Mouse (Mus musculus) cerebellum, adult (tissue): Measurements from ENCODE around the gene Itih4.

Experiments used
- ATAC-seq: cut with Nextera tagmentation; 2 replicates; pipeline ENCODE4 v1.9.2; 2017; ENCODE audit warnings: mild to moderate bottlenecking, moderate library complexity, mixed read lengths; ENCODE audit not compliant: insufficient number of reproducible peaks, low FRiP score, low TSS enrichment

Itih4 gene

DNA sequence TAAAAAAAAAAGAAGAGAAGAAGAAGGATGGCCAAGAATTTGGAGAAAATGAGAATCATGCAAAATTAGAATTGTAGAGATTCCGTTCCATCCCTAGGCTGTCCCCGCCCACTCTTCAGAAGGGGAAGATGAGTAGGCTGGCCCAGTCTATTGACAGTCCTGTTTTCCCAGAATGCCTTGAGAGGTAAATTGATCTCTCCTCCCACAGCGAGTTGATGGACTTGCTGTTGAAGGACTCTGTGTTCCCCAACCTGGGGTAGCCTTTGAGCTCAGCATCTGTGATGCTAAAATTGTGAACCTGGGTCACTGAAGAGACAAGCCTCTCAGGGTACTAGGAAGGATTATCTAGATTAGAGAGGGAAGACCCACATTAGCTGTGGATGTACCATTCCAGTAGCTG, 39.2 kb downstream of the Itih4 start:
- no peak for ATAC-seq

DNA sequence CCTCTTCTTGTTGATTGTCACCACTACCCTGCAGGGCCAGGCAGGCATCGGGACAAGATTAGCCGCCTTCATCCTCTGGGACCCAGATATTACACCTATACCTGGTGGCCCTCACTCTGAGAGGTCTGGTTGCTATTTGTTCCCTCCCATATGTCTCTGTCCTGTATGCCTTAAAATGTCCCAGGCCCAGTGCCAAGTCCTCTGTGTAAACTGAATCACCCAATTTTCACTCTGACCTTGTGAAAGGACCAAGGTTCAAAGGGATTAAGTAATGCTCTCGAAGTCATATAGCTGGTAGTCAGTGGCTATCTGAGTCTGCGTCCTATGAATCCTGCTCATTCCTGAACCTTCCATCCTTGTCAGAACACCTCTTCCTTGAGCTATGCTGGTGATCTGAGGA, 44.1 kb downstream of the Itih4 start:
- ATAC-seq, result no peak

DNA sequence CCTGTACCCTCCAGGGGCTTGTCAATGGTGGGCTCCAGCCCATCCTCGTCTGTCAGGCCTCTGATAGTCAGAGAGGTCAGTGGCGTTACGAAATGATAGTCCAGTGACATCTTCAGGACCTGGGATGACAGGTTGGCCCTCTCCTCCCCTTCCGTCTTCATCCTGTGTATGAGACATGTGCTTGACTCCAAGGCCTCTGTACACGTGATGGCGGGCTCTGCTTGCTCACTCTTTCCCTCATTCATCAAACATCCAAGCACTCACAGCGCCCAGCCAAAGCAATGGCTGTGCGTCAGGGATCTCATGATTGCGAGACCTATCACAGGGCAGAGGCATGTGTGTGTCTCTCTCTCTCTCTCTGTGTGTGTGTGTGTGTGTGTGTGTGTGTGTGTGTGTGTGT, 47.1 kb downstream of the Itih4 start:
- no peak for ATAC-seq

DNA sequence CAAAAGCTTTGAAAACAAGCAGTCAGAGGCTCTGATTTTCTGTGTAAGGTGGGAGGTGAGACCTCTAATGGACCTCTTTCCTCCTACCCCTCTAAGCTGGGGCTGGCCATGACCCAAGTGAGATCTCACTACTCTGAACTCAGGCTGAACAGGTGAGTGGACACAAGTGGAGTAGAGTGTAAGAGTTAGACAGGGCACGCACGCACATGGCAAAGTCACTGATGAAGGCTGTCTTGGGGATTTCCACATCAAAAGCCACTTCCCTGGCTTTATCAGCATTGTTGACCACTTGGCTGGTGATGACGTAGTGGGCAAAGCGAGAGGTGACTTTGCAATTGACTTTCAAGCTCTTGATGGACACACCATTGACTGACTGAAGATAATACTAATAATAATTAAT, 56.0 kb downstream of the Itih4 start:
- no peak for ATAC-seq

DNA sequence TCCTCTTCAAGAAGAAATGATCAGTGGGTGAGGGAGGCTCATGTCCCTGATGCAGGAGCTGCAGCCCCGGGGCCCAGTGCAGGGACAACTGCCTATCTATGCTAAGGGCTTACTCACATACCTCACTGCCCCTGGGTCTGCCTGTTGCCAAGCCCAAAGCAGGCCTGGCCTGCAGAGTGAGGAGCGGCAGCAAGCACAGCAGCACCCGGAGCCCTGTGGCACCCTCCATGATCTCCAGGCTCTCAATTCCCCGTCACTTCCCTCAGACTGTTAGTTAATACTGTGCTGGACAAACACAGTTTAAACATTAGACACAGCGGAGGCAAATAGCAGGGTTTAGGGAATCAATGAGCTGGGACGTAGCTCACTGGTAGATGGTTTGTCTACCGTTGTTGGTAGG, 56.8 kb downstream of the Itih4 start, which contains the start of gene Itih1:
Gene Itih1 (minus strand): TSS at position 252 of the 400 bp plus-strand sequence.
- no peak for ATAC-seq

DNA sequence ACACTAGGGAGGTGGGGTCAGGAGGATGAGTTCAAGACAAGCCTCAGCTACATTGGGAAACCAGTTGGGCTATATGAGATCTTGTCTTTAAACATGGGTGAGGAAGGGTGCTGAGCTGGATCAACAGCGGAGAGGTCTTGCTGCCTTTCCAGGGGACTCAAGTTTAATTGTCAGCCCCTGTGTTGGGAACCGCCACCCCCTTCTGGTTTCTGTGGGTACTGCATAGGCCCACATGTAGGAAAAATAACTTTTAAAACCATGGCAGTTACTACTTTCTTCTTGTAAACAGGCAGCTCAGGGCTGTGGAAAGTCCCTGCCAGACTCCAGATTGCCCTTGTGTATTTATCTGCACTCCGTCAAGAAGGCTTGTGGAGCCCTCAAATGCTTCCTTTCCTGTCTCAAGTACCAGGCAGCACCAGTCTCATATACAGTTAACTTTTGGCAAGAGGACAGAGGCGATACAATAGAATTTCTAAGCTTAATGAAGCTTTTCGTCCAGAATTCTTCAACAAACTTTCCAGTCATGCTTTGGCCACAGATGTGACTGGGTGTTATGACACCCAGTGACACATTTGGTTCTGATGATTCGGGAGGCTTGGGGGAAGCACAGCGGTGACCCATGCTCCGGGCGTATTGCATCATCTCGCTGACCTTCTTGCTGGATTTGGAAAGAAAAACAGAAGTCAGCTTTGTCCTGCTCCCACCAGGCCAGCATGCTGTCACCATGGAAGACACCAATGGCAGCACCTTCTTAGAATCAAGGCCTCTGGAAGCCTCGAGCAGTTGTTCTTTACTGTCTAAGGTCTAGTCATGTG, 57.8 kb downstream of the Itih4 start:
- ATAC-seq, result no peak

DNA sequence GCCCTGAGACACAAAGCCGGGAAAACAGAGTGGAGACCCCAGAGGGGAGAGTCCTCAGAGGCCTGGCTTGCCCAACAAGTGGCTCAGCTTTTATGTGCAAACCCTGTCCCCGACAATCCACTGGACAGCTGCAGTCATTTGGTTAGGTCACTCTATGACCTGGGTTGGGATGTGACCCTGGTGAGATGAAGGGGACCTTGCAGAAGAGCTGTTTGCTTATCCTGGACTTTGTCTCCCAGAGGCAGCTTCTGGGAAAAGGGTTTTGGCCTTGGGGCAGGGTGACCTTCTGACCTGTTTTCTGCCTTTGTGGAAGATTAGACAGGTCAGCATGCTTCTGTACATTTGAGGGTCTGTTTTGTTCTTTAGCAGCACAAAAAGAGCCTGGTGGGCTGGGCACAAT, 58.5 kb downstream of the Itih4 start:
- ATAC-seq, result no peak

DNA sequence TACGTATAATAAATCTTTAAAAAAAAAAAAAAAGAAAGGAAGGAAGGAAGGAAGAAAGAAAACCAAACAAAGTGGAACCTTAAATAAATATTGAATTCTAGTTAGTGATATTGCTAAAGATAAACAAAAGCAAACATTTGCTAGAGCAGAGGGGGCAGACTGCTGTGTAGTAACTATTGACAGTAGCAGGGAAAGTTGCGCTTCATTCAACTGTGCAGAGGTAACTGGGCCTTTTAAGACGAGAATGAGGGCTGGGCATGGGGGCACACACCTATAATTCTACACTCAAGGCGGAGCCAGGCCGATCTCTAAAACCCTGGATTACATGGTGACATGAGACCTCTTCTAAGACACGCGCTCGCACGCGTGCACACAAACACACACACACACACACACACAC, 63.7 kb downstream of the Itih4 start:
- no peak for ATAC-seq

DNA sequence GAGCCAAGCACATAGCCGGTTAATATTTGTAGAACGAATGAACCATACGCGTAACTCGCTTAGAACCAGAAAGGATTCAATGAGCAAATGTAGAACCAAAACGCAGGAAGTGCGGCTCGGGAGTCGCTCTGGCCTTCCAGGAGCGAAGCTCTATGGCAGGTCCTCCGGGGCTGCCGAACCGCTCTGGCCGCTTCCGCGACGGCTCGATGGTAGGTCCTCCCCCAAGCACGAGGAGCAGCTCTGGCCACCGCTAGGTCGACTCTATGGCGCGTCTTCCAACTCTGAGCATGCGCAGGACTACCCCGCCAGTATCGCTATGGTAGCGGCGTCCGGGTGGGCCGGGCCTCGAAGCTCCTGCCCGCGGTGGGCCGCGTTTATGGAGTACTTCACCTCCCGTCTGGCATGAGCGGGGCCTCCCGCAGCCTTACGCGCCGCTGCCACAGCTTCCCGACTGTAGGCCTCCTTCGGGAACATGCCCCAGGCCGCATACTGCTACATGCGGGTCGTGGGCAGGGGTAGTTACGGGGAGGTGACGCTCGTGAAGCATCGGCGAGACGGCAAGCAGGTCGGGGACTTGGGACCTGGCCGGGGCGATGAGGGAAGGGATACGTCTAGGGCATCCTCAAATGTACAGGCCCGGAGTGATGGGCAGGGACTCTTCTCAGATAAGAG, 65.0 kb downstream of the Itih4 start, which contains the start of gene Nek4:
Gene Nek4 (plus strand): TSS at position 224 of the 672 bp plus-strand sequence.
- ATAC-seq, result peak; percentile 96
